Mouse (Mus musculus): Measurements from ENCODE around the gene Zdhhc14. TPM values are rescaled to one million over a fixed set of nuclear protein-coding genes. Genes with fewer than 3 reads are reported as not detected.
A peak's percentile ranks its signal among the peaks of the same experiment; 100 is the strongest.

The Zdhhc14 gene
- total and polyA plus RNA-seq, 2 experiments from 2014 or later = 0.74 to 5.2 TPM

GRCm38 (mm10) chr17:5770265-5771249 is 278.2 kb downstream of the Zdhhc14 start:
- Histone ChIP-seq H3K27me3 (ENCODE audit: control insufficient read depth, insufficient read depth, low read length) (no peaks in the 10 kb centered on the region), H3K4me2 (ENCODE audit: low read depth, low read length) (peak overlapping the region; percentile 77)

DNA sequence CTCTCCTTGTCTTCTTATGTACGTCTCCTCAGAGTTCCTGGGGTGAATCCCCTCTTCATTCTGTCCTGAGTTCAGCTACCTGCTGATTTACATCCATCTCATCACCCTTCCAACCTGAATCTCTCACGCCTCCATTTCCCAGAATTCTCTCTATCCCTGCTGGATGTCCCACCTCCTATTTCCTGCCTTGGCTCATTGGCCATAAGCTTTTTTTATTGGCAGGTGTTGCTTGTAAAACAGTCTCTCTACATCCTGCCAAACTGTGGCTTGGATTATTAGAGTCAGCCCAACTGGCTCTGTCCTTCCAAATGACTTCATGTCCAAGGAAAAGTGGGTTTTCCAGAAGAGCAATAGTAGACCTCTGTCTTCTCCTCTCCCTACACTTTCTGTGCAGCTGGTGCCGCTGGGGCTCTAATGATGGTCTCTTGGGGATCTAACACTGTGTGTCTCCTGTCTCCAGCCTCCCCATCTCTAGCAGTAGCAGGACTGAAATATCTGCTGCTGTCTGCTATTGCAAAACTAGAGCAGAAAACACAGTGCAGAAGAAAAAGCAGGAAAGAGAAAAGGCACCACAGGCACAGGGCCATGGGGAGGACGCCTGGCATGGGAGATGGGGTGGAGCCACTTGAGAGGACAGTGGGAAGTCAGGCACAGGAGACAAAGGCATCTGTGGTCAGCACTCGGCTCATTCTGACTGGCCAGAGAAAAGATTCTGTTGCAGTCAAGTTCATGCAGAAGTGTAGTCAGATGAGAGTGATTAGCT is 288.0 kb downstream of the Zdhhc14 start:
- no peaks in the 10 kb centered on the region for H3K36me3 ChIP-seq (replicated peaks; ENCODE audit: control insufficient read depth, insufficient read depth, low read length)
- H3K27ac ChIP-seq (ENCODE audit: low read depth) = no peak overlapping the region
- no peaks in the 10 kb centered on the region for H3K9me3 ChIP-seq (replicated peaks; ENCODE audit: control insufficient read depth, low read length)
- ATAC-seq (ENCODE audit: insufficient read depth, low read depth) (no peak), DNase-seq (ENCODE audit: low spot score) (no peak)
- no peaks in the 10 kb centered on the region for H3K4me1 ChIP-seq (ENCODE audit: control insufficient read depth, insufficient read depth)
- no peaks in the 10 kb centered on the region for H3K27me3 ChIP-seq (ENCODE audit: control insufficient read depth, insufficient read depth, low read length)
- no peak overlapping the region for H3K9ac ChIP-seq (replicated peaks; ENCODE audit: low read depth, low read length)
- 63% methylated on average over 5 of the region's 5 CpGs for WGBS
- no peak overlapping the region for H3K4me3 ChIP-seq (ENCODE audit: low read depth, low read length)
- TF ChIP-seq EP300 (IDR thresholded peaks at IDR 0.05; ENCODE audit: low read depth) (no peak), CTCF (IDR thresholded peaks at IDR 0.05; ENCODE audit: low read depth) (no peak)
- no peak overlapping the region for H3K4me2 ChIP-seq (ENCODE audit: low read depth, low read length)

More at GRCm38 (mm10) chr17:5770265-5771249, 278.2 kb downstream of the Zdhhc14 start:
- ATAC-seq (ENCODE audit: insufficient read depth, low read depth) (peak; percentile 86), DNase-seq (ENCODE audit: low spot score) (peak; percentile 80)
- no peaks in the 10 kb centered on the region for H3K9me3 ChIP-seq (replicated peaks; ENCODE audit: control insufficient read depth, low read length)
- WGBS = 6% methylated on average over 22 of the region's 22 CpGs
- peak overlapping the region; percentile 71 for H3K27ac ChIP-seq (ENCODE audit: low read depth)
- peak overlapping the region; percentile 47 for H3K9ac ChIP-seq (replicated peaks; ENCODE audit: low read depth, low read length)
- TF ChIP-seq CTCF (IDR thresholded peaks at IDR 0.05; ENCODE audit: low read depth) (no peak), EP300 (IDR thresholded peaks at IDR 0.05; ENCODE audit: low read depth) (no peak)
- 0 out of 2 replicates have a peak, but pooled peaks cover 6% of the 10 kb centered on the region for H3K4me1 ChIP-seq (ENCODE audit: control insufficient read depth, insufficient read depth)
- H3K4me3 ChIP-seq (ENCODE audit: low read depth, low read length) = peak overlapping the region; percentile 45
- no peaks in the 10 kb centered on the region for H3K36me3 ChIP-seq (replicated peaks; ENCODE audit: control insufficient read depth, insufficient read depth, low read length)

- Histone ChIP-seq H3K4me2 (ENCODE audit: low read depth, low read length) (no peak overlapping the region), H3K27me3 (ENCODE audit: control insufficient read depth, insufficient read depth, low read length) (no peaks in the 10 kb centered on the region), H3K4me3 (ENCODE audit: low read depth, low read length) (no peak overlapping the region), H3K27ac (ENCODE audit: low read depth) (no peak overlapping the region), H3K36me3 (replicated peaks; ENCODE audit: control insufficient read depth, insufficient read depth, low read length) (no peaks in the 10 kb centered on the region), H3K4me1 (ENCODE audit: control insufficient read depth, insufficient read depth) (no peaks in the 10 kb centered on the region), H3K9me3 (replicated peaks; ENCODE audit: control insufficient read depth, low read length) (peaks cover 10% of the 10 kb centered on the region; the same call in 1 of the 2 replicates), H3K9ac (replicated peaks; ENCODE audit: low read depth, low read length) (no peak overlapping the region)
- WGBS = 49% methylated on average over 2 of the region's 2 CpGs
- no peak for DNase-seq (ENCODE audit: low spot score)
- no peak for ATAC-seq (ENCODE audit: insufficient read depth, low read depth)
- no peak for TF ChIP-seq CTCF (IDR thresholded peaks at IDR 0.05; ENCODE audit: low read depth)
- no peak for TF ChIP-seq EP300 (IDR thresholded peaks at IDR 0.05; ENCODE audit: low read depth)
These were observed 292.9 kb downstream of the Zdhhc14 start for GRCm38 (mm10) chr17:5785238-5785637.

- 85% methylated on average over 11 of the region's 12 CpGs for WGBS
- DNase-seq (ENCODE audit: low spot score) = no peak
These were observed 299.9 kb downstream of the Zdhhc14 start for GRCm38 (mm10) chr17:5792164-5792791.

DNA sequence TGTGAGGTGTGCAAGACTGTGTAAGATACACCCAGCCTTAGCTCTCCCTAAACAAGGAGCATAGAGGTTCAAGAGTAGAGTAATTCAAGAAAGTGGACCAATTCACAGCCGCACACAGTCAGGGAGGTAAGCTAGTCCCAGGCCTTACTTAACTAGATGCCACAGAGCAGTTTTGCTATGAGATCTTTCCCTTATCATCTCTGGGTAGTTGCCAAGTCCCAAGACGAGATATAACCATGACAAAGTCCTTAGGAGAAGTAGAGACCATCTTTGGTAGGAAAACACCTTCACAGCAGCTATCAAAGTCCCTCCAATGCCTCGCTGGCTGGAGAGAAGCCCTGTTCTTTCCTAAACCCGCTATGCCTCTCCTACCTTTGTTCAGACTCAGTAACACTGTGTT is 301.2 kb downstream of the Zdhhc14 start:
- Histone ChIP-seq H3K9me3 (replicated peaks; ENCODE audit: control insufficient read depth, low read length) (no peaks in the 10 kb centered on the region), H3K27me3 (ENCODE audit: control insufficient read depth, insufficient read depth, low read length) (no peaks in the 10 kb centered on the region), H3K27ac (ENCODE audit: low read depth) (no peak overlapping the region), H3K9ac (replicated peaks; ENCODE audit: low read depth, low read length) (no peak overlapping the region), H3K36me3 (replicated peaks; ENCODE audit: control insufficient read depth, insufficient read depth, low read length) (no peaks in the 10 kb centered on the region), H3K4me1 (ENCODE audit: control insufficient read depth, insufficient read depth) (peaks cover 15% of the 10 kb centered on the region), H3K4me3 (ENCODE audit: low read depth, low read length) (no peak overlapping the region), H3K4me2 (ENCODE audit: low read depth, low read length) (no peak overlapping the region)
- ATAC-seq (ENCODE audit: insufficient read depth, low read depth) (no peak), DNase-seq (ENCODE audit: low spot score) (no peak)
- 67% methylated on average over 4 of the region's 4 CpGs for WGBS
- TF ChIP-seq CTCF (IDR thresholded peaks at IDR 0.05; ENCODE audit: low read depth) (no peak), EP300 (IDR thresholded peaks at IDR 0.05; ENCODE audit: low read depth) (no peak)

More at GRCm38 (mm10) chr17:5792164-5792791, 299.9 kb downstream of the Zdhhc14 start:
- Histone ChIP-seq H3K36me3 (replicated peaks; ENCODE audit: control insufficient read depth, insufficient read depth, low read length) (no peaks in the 10 kb centered on the region), H3K27ac (ENCODE audit: low read depth) (no peak overlapping the region), H3K4me3 (ENCODE audit: low read depth, low read length) (no peak overlapping the region), H3K4me2 (ENCODE audit: low read depth, low read length) (no peak overlapping the region), H3K4me1 (ENCODE audit: control insufficient read depth, insufficient read depth) (peaks cover 8% of the 10 kb centered on the region), H3K27me3 (ENCODE audit: control insufficient read depth, insufficient read depth, low read length) (no peaks in the 10 kb centered on the region), H3K9ac (replicated peaks; ENCODE audit: low read depth, low read length) (no peak overlapping the region), H3K9me3 (replicated peaks; ENCODE audit: control insufficient read depth, low read length) (peaks cover 6% of the 10 kb centered on the region; the same call in 1 of the 2 replicates)
- no peak for ATAC-seq (ENCODE audit: insufficient read depth, low read depth)
- no peak for TF ChIP-seq CTCF (IDR thresholded peaks at IDR 0.05; ENCODE audit: low read depth)
- TF ChIP-seq EP300 (IDR thresholded peaks at IDR 0.05; ENCODE audit: low read depth) = no peak
